Mouse (Mus musculus) large intestine, adult 2 months (tissue): Measurements from ENCODE around the gene Tgfb1i1. TPM values are rescaled to one million over a fixed set of nuclear protein-coding genes. Genes with fewer than 3 reads are reported as not detected.
A peak's percentile ranks its signal among the peaks of the same experiment; 100 is the strongest.

Experiments used
- DNase-seq: peaks from one replicate; pipeline ENCODE4 v3.0.0-alpha.2; 2012; ENCODE audit warnings: low read depth, low spot score
- WGBS: fragments of 180-500 bp; shearing (Covaris S2); methylation state at CpG from one replicate; pipeline ENCODE4 v1.1.7; 2018; 5-methylcytosine and 5-hydroxymethylcytosine counted together
- polyA plus RNA-seq: library from polyadenylated mRNA; depleted of rRNA; stranded (reverse); fragments of >200 nt; gene quantifications from 2 replicates; pipeline ENCODE4 v1.2.3, GENCODE M21; 2012; rRNA removed

The Tgfb1i1 gene
- 53.7 and 57.1 TPM in 2 replicates for polyA plus RNA-seq

GRCm38 (mm10) chr7:128246496-128247391, at the start of gene Tgfb1i1:
Gene Tgfb1i1 (plus strand): TSS chr7:128246812.
- DNase-seq = no peak
- WGBS = 7% methylated on average over 30 of the region's 30 CpGs

- 85% methylated on average over 9 of the region's 9 CpGs for WGBS
- DNase-seq = no peak
Observed at GRCm38 (mm10) chr7:128201607-128202006, 45.0 kb upstream of the Tgfb1i1 start.

- DNase-seq = no peak
- 76% methylated on average over 9 of the region's 9 CpGs for WGBS
Observed at GRCm38 (mm10) chr7:128203071-128203470, 43.5 kb upstream of the Tgfb1i1 start.

- 92% methylated on average over 8 of the region's 8 CpGs for WGBS
- DNase-seq = no peak
Observed at GRCm38 (mm10) chr7:128204179-128204578, 42.4 kb upstream of the Tgfb1i1 start.

GRCm38 (mm10) chr7:128205695-128206094, 40.9 kb upstream of the Tgfb1i1 start:
- no peak for DNase-seq
- WGBS = 84% methylated on average over 18 of the region's 18 CpGs

- 82% methylated on average over 6 of the region's 6 CpGs for WGBS
- DNase-seq = no peak
Observed at GRCm38 (mm10) chr7:128206152-128206551, 40.5 kb upstream of the Tgfb1i1 start, which contains the start of gene Cox6a2. Gene Cox6a2 (minus strand): TSS chr7:128206387.

- WGBS = 3% methylated on average over 4 of the region's 4 CpGs
- DNase-seq = peak; percentile 44
Observed at GRCm38 (mm10) chr7:128208187-128208586, 38.4 kb upstream of the Tgfb1i1 start.

GRCm38 (mm10) chr7:128209826-128210225, 36.8 kb upstream of the Tgfb1i1 start:
- WGBS = 49% methylated on average over 3 of the region's 3 CpGs
- DNase-seq = no peak

- 86% methylated on average over 4 of the region's 4 CpGs for WGBS
Observed at GRCm38 (mm10) chr7:128219952-128220351, 26.7 kb upstream of the Tgfb1i1 start.

GRCm38 (mm10) chr7:128220936-128221335, 25.7 kb upstream of the Tgfb1i1 start:
- WGBS = 68% methylated on average over 3 of the region's 3 CpGs
- no peak for DNase-seq

More at GRCm38 (mm10) chr7:128219952-128220351, 26.7 kb upstream of the Tgfb1i1 start:
- no peak for DNase-seq

- no peak for DNase-seq
- WGBS = 37% methylated on average over 8 of the region's 8 CpGs
Observed at GRCm38 (mm10) chr7:128231741-128232140, 14.9 kb upstream of the Tgfb1i1 start.

GRCm38 (mm10) chr7:128234796-128235195, 11.8 kb upstream of the Tgfb1i1 start:
- 79% methylated on average over 2 of the region's 2 CpGs for WGBS
- no peak for DNase-seq

- DNase-seq = no peak
- WGBS = 13% methylated on average over 1 of the region's 1 CpGs
Observed at GRCm38 (mm10) chr7:128235481-128235880, 11.1 kb upstream of the Tgfb1i1 start.

- WGBS = 92% methylated on average over 13 of the region's 13 CpGs
Observed at GRCm38 (mm10) chr7:128236426-128236825, 10.2 kb upstream of the Tgfb1i1 start.

GRCm38 (mm10) chr7:128236856-128237592, 9.6 kb upstream of the Tgfb1i1 start, which contains the start of gene Armc5:
Gene Armc5 (plus strand): TSS chr7:128237342.
- DNase-seq = peak; percentile 58
- WGBS = 17% methylated on average over 37 of the region's 37 CpGs

More at GRCm38 (mm10) chr7:128236426-128236825, 10.2 kb upstream of the Tgfb1i1 start:
- no peak for DNase-seq

- under 1% methylated on average over 25 of the region's 25 CpGs for WGBS
Observed at GRCm38 (mm10) chr7:128237593-128237926, 9.1 kb upstream of the Tgfb1i1 start.

GRCm38 (mm10) chr7:128237927-128238778, 8.5 kb upstream of the Tgfb1i1 start, which contains the start of gene 9130023H24Rik:
Gene 9130023H24Rik (minus strand): TSS chr7:128238031.
- DNase-seq = peak; percentile 97
- WGBS = under 1% methylated on average over 72 of the region's 72 CpGs

More at GRCm38 (mm10) chr7:128237593-128237926, 9.1 kb upstream of the Tgfb1i1 start:
- DNase-seq = no peak

GRCm38 (mm10) chr7:128238991-128239390, 7.6 kb upstream of the Tgfb1i1 start:
- DNase-seq = no peak
- 20% methylated on average over 4 of the region's 4 CpGs for WGBS

GRCm38 (mm10) chr7:128240131-128240784, 6.4 kb upstream of the Tgfb1i1 start:
- WGBS = 92% methylated on average over 27 of the region's 27 CpGs
- no peak for DNase-seq
